Mouse (Mus musculus): Measurements from ENCODE around the gene Lsamp. TPM values are rescaled to one million over a fixed set of nuclear protein-coding genes. Genes with fewer than 3 reads are reported as not detected.

The Lsamp gene
- total RNA-seq, 2 experiments from 2014 or later: 256 to 261 TPM

Small RNAs within 50 kb of the gene (microRNA-seq; reads per million reads assigned to microRNA genes)
- gene Gm27887 (not detected), gene Gm47276 (not detected)

Data from left cerebral cortex, postnatal 4 days (tissue).